Mouse (Mus musculus) midbrain, postnatal 0 days (tissue): ENCODE results near the gene Phf12. TPM values are rescaled to one million over a fixed set of nuclear protein-coding genes. Genes with fewer than 3 reads are reported as not detected.

ENCODE experiments used
- ATAC-seq: fragments of 200-750 bp; cut with Nextera tagmentation; 2 replicates; pipeline ENCODE4 v1.8.0; 2017; ENCODE audit warnings: moderate number of reproducible peaks, mild to moderate bottlenecking, moderate TSS enrichment, moderate library complexity; ENCODE audit not compliant: low FRiP score
- DNase-seq: peaks from one replicate; pipeline ENCODE4 v3.0.0-alpha.2; 2015; ENCODE audit warnings: low spot score
- H3K27ac ChIP-seq: fragments of 300-500 bp; sonication (generic); 2 replicates; pipeline ENCODE4 v1.5.1; 2014; ENCODE audit warnings: low read depth, mild to moderate bottlenecking, low read length, mixed read lengths
- H3K27me3 ChIP-seq: fragments of 300-500 bp; sonication (generic); 2 replicates; pipeline ENCODE4 v1.6.1; 2014; ENCODE audit warnings: low read length, control low read depth, mixed read lengths; ENCODE audit not compliant: insufficient read depth
- H3K36me3 ChIP-seq: fragments of 300-500 bp; sonication (generic); 2 replicates; pipeline ENCODE4 v1.6.1; 2014; ENCODE audit warnings: low read length, control low read depth, mixed read lengths; ENCODE audit not compliant: insufficient read depth
- H3K4me1 ChIP-seq: fragments of 300-500 bp; sonication (generic); 2 replicates; pipeline ENCODE4 v1.6.1; 2014; ENCODE audit warnings: mild to moderate bottlenecking, control low read depth, antibody characterized with exemption, low read length, mixed read lengths; ENCODE audit not compliant: insufficient read depth
- H3K4me2 ChIP-seq: fragments of 300-500 bp; sonication (generic); 2 replicates; pipeline ENCODE4 v1.6.1; 2014; ENCODE audit warnings: low read depth, mild to moderate bottlenecking, low read length, mixed read lengths; ENCODE audit not compliant: poor library complexity, severe bottlenecking
- H3K4me3 ChIP-seq: fragments of 300-500 bp; sonication (generic); 2 replicates; pipeline ENCODE4 v1.5.1; 2014; ENCODE audit warnings: low read depth, mild to moderate bottlenecking, low read length, moderate library complexity
- H3K9ac ChIP-seq: fragments of 300-500 bp; sonication (generic); replicated peaks from 2 replicates; pipeline ENCODE4 v1.6.1; 2014; ENCODE audit warnings: mild to moderate bottlenecking, low read length, moderate library complexity, mixed read lengths; ENCODE audit not compliant: poor library complexity, severe bottlenecking
- H3K9me3 ChIP-seq: fragments of 300-500 bp; sonication (generic); 2 replicates; pipeline ENCODE4 v1.6.1; 2016; ENCODE audit warnings: low read length, control low read depth
- CTCF ChIP-seq: IDR thresholded peaks from 2 replicates; pipeline ENCODE4 v1.5.1; 2016; ENCODE audit warnings: antibody characterized with exemption, mild to moderate bottlenecking
- WGBS: fragments of 180-500 bp; shearing (Covaris S2); extraction: QIAGEN DNeasy Blood & Tissue Kit; methylation state at CpG from one replicate; pipeline ENCODE4 v1.1.7; 2014; 5-methylcytosine and 5-hydroxymethylcytosine counted together
- polyA plus RNA-seq: library from polyadenylated mRNA; unstranded; fragments of >200 nt; fragmentation: Nextera tagmentation; extraction: Ambion mirVana; gene quantifications from 2 replicates; pipeline ENCODE4 v1.2.1, GENCODE M21; 2015
- total RNA-seq: library from RNA; depleted of rRNA; stranded (reverse); fragments of >200 nt; gene quantifications from 2 replicates; pipeline ENCODE4 v1.2.3, GENCODE M21; 2014

Gene Phf12
- total and polyA plus RNA-seq, 2 experiments from 2014 or later = 9.9 to 53.9 TPM

DNA sequence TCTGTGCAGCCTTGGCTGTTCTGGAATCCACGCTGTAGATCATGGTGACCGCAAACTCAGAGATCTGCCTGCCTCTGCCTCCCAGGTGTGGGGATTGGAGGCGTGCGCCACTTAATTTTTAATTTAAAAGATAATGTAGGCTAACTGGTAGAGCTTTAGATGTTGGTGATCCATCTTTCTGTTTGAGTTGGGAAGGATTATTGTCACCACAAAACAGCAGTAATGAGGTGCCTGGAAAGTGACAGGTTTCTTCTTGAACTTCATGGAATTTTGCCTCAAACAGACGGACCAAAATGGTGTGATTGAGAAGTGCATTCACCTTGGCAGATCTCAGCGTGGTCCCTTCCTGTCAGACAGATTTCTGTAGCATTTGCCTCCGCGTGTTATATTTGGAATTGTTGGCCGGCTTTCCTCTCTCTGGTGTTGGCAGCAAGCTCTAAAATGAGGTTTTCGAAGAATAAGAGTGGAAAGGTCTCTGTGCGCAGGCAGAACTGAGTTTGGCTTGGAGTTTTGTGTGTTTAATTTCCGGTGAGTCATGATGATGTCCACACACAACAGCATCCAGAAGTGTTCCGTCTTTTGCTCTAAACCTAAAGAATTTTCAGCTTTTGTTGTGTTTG, 6.6 kb downstream of the Phf12 start:
- no peak overlapping the region for H3K4me2 ChIP-seq
- H3K27ac ChIP-seq = no peak overlapping the region
- TF ChIP-seq CTCF = no peak
- H3K4me1 ChIP-seq = no peaks in the 10 kb centered on the region
- H3K4me3 ChIP-seq = no peak overlapping the region
- 92% methylated on average over 13 of the region's 13 CpGs for WGBS
- ATAC-seq (no peak), DNase-seq (no peak)
- peaks cover 6% of the 10 kb centered on the region; the same call in 1 of the 2 replicates for H3K36me3 ChIP-seq
- H3K9me3 ChIP-seq = no peaks in the 10 kb centered on the region
- no peak overlapping the region for H3K9ac ChIP-seq
- H3K27me3 ChIP-seq = no peaks in the 10 kb centered on the region

DNA sequence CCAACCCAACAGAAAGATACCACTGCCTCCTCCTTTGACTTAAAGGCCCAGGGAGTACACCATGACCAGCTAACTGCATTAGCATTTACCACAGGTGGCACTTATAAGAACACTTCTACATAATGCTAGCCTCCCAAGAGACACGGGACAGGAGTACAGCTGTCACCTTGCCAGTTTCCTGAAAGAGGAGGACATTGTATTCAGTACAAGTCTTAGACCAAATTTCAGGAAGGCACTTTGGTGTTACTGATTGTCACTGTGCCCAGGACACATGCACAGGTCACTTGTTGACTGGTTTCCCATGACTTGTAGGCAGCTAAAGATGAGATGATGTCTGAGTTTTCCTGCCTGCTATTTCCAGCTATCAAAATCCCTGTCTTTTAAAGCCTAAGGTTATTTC, 13.0 kb downstream of the Phf12 start:
- Histone ChIP-seq H3K9ac (no peak overlapping the region), H3K4me1 (no peaks in the 10 kb centered on the region), H3K9me3 (no peaks in the 10 kb centered on the region), H3K36me3 (peaks cover 8% of the 10 kb centered on the region; the same call in 1 of the 2 replicates), H3K27ac (no peak overlapping the region), H3K27me3 (no peaks in the 10 kb centered on the region), H3K4me3 (no peak overlapping the region), H3K4me2 (no peak overlapping the region)
- DNase-seq (no peak), ATAC-seq (no peak)
- no peak for TF ChIP-seq CTCF
- WGBS = 67% methylated on average over 1 of the region's 1 CpGs

GRCm38 (mm10) chr11:78006446-78006845, 23.9 kb downstream of the Phf12 start:
- Histone ChIP-seq H3K27ac (no peak overlapping the region), H3K9me3 (no peaks in the 10 kb centered on the region), H3K9ac (no peak overlapping the region), H3K4me1 (no peaks in the 10 kb centered on the region), H3K4me3 (no peak overlapping the region), H3K4me2 (no peak overlapping the region), H3K27me3 (no peaks in the 10 kb centered on the region), H3K36me3 (peaks cover 12% of the 10 kb centered on the region)
- WGBS = 93% methylated on average over 5 of the region's 5 CpGs
- DNase-seq (no peak), ATAC-seq (no peak)
- no peak for TF ChIP-seq CTCF

- H3K4me3 ChIP-seq = no peak overlapping the region
- no peak overlapping the region for H3K9ac ChIP-seq
- 24% methylated on average over 4 of the region's 4 CpGs for WGBS
- H3K36me3 ChIP-seq = peaks cover 71% of the 10 kb centered on the region
- H3K4me1 ChIP-seq = no peaks in the 10 kb centered on the region
- DNase-seq = peak; percentile 79
- no peaks in the 10 kb centered on the region for H3K27me3 ChIP-seq
- ATAC-seq = peak; percentile 56; the same call in 1 of the 2 replicates
- TF ChIP-seq CTCF = peak; percentile 95
- H3K4me2 ChIP-seq = no peak overlapping the region
- H3K9me3 ChIP-seq = no peaks in the 10 kb centered on the region
- no peak overlapping the region for H3K27ac ChIP-seq
Observed at GRCm38 (mm10) chr11:78019676-78020075, 37.1 kb downstream of the Phf12 start.

DNA sequence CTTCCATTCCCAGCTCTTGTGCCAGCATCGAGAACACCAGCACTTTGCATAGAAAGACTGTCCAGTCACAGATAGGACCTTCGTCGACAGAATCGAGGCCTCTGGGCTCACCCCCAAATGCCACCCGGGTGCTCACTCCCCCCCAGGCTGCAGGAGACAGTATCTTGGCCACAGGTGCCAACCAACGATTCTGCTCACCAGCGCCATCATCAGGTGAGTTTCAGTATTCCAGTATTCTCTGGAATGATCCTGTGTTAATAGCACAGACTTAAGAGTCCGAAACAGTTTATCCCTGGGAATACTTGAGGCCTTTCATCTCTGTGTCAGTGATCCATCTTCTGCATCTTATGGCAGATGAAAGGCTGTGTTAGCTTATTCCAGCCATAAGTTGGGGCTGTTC, 41.1 kb downstream of the Phf12 start:
- Histone ChIP-seq H3K9me3 (no peaks in the 10 kb centered on the region), H3K27me3 (no peaks in the 10 kb centered on the region), H3K4me2 (no peak overlapping the region), H3K4me1 (no peaks in the 10 kb centered on the region), H3K36me3 (peaks cover 54% of the 10 kb centered on the region), H3K9ac (no peak overlapping the region), H3K27ac (no peak overlapping the region), H3K4me3 (no peak overlapping the region)
- TF ChIP-seq CTCF = peak; percentile 62
- 79% methylated on average over 8 of the region's 8 CpGs for WGBS
- no peak for ATAC-seq
- peak; percentile 54 for DNase-seq

DNA sequence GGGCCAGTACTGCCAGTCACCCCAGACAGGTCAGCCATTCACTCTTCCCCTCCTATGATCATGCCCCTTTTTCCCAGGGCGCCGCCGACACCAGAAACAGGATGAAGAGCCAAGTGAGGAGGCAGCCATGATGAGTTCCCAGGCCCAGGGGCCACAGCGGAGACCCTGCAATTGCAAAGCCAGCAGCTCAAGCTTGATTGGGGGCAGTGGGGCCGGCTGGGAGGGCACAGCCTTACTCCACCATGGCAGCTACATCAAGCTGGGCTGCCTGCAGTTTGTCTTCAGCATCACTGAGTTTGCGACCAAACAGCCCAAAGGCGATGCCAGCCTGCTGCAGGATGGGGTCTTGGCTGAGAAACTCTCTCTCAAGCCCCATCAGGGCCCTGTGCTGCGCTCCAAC, 46.7 kb downstream of the Phf12 start:
- DNase-seq (no peak), ATAC-seq (no peak)
- Histone ChIP-seq H3K27ac (no peak overlapping the region), H3K4me1 (peaks cover 9% of the 10 kb centered on the region; the same call in 1 of the 2 replicates), H3K27me3 (no peaks in the 10 kb centered on the region), H3K4me2 (no peak overlapping the region), H3K9me3 (no peaks in the 10 kb centered on the region), H3K36me3 (peaks cover 36% of the 10 kb centered on the region), H3K9ac (no peak overlapping the region), H3K4me3 (no peak overlapping the region)
- 87% methylated on average over 8 of the region's 8 CpGs for WGBS
- no peak for TF ChIP-seq CTCF
